Mouse (Mus musculus): ENCODE results near the gene Zfp664. TPM values are rescaled to one million over a fixed set of nuclear protein-coding genes. Genes with fewer than 3 reads are reported as not detected.

The Zfp664 gene
- polyA plus RNA-seq, 2 experiments from 2014 or later, result 8.1 to 11.3 TPM

DNA sequence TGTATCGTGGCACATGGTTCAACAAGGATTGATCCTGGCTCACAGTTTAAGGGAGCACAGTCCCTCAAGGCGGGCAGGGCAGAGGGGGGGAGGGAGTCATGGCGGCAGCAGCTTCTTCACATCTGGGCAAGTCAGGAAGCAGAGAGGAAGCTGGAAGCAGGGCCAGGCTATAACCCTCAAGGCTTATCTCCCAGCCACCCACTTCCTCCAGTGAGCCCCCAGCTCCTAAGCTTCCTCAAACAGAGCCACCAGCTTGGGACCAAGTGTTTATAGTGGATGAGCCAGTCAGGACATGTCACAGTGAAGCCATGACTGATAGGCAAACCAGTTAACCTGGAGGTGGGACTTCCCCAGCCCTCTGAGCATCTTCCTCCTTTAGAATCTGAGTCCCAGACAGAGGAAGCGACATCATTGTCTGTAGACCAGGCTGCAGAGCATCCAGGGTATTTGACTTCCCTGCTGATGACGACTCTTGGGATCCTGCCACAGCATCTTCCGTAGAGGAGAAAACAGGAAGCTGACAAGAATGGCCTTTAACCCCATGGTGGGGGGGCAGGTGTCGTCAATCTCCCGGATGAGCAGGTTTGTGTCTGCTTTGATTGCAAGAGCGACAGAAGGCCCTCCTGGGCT lies 67.0 kb downstream of the Zfp664 start:
- ATAC-seq, result no peak

DNA sequence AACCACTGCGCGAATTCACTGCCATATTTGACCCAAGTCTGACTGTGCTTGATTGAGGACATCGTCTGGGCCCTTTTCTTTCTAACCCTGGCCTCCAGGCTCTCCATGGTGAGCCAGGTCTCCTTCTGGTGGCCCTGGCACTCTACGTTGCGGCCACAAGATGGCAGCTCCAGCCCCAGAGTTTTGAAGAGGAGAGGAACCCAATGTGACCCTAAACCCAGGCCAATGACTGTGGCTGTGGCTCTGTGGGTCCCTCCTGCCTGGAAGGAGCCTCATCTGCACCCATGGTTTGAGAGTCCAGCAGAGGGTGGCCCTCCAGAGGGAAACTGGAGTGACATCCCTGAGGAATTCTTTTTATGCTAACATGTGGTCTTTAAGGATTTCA lies 67.6 kb downstream of the Zfp664 start:
- no peak for ATAC-seq

DNA sequence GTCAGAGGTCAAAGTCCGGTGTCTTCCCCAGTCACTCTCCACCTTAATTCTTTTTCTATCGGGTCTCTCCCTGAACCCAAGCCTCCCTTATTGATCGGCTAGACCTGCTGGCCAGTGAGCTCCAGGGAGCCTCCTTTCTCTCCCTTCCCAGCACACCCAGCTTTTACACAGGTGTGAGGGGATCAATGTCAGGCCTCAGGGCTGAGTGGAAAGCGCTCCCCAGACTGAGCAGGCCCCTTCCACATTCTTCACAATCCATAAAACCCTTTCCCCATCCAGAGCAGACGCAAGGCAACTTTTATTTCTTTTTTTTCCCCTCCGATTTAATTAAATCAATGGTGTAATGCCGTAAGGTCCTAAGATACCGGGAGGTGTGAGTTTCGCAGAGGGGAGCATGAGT lies 68.1 kb downstream of the Zfp664 start:
- ATAC-seq, result no peak

DNA sequence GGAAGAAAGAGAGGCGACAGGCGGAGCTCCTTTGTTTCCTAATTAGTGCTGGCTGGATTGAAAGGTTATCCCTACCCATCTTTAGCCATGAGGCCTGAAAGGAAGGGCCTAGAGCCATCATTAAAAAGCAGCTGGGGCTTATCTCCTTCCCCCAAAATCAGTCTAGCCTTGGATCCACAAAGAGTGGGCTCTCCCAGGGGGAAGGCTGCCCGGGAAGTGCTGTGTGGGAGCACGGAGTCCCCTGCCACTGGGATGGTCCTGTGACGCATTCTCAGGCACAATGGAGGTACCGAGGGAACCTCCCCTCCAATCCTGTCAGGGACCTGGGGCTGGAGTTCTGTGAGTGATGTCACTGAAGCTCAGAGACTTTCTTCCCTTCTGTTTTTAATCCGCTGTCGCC lies 68.6 kb downstream of the Zfp664 start:
- no peak for ATAC-seq

DNA sequence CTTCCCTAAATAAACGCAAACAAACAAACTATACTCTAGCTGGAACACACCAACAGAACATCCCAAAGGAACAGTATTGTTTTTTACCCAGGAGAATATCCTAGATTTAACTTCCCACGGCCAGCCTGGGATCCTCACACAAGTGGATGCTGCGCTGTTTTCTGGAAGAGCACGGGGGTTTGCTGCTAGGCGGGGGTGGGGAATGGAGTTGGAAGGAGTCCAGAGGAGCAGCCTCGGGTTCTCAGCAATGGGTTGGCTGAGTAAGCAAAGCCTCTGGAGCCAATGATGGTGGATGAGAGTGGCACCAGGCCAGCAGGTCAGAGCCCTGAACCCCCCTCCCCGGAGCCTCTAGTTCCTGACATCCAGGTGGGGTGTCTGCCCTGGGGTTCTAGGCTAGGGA lies 72.1 kb downstream of the Zfp664 start:
- ATAC-seq, result no peak

DNA sequence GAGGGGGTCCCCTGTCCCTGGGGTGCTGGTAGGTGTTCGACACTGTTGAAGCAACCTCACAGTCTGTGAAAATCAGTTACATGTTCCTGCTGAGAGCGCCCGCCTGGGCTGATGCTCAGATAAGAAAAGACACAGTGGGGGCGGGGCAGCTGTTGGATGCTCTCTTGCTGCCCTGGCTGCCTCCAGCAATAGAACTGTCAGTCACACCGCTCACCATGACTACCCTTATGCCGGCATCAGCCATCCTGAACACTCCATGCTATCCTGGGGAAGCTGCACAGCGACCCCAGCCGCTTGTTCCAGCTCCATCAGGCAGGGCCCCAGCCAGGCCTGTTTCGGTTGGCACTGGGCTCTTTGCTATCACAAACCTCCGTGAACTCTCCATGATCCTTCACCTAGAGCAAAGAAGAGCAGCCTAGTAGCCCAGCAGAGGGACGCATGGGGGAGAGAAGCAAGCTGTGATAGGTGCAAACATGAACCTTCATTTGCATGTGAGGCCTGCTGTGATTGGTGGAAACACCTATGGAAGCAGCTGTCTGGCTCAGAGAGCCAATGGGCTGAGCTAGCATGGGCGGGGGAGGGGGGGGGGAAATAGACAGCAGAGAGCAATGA lies 80.8 kb downstream of the Zfp664 start:
- no peak for ATAC-seq

DNA sequence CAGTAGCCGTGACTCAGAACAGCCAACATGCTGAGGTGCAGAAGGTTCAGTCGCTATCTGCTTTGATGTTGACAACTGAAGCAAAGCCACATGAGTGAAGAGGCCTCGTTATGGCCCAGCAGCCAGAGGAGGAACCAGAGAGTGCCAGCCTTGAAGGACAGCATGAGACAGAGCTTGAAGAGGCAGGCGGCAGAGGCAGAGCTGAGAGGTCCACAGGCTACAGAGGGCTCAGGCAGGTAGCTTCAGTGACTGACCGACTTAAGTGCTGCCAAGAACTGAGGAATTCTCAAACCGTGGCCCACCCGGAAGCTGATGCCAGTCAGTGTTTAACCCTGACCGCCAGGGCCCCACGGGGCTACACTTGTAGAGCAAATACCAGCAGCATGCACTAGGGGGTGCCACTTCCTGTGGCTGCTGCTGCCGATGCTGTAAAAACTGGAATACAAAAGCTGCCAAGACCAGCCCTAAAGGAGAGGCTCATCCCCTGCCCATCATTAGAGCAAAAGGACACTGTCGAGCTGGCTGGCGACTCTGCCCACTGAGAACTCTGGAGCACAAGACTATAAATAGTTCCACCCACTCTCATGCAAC lies 81.4 kb downstream of the Zfp664 start:
- ATAC-seq, result peak; percentile 45

DNA sequence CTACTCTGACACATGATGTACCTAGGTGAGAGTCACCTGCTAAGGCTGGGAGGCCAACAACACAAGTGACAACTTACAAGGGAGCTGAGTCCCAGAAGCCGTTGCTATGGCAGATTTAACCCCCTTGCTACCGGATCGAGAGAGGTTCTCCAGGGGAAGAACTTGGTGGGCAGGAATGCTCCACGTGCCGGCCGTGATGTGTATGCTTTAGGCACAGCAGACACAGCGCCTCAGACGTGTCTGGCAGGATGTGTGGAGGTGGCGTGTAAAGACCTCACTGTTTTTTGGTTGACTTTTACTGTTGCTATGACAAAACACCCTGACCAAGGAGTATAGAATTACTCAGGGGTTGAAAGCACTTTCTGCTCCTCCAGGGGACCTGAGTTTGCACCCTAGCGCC lies 81.9 kb downstream of the Zfp664 start:
- ATAC-seq, result peak; percentile 84

DNA sequence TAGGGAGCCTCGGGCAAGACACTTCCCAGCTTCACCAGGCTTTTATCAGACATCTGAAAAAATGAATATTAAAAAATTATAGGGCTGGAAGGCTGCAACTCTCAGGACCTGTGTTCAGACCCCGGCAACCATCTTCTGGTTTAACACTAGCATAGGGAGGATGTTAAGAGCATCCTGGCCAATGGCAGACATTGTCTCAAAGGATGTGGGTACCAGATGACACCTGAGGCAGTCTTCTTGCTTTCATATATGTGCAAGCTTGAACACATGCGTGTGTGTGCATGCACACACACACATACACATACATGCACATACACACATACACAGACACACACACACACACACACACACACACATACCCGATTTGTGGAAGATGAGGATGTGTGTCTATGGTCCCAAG lies 82.6 kb downstream of the Zfp664 start:
- peak; percentile 63 for ATAC-seq

DNA sequence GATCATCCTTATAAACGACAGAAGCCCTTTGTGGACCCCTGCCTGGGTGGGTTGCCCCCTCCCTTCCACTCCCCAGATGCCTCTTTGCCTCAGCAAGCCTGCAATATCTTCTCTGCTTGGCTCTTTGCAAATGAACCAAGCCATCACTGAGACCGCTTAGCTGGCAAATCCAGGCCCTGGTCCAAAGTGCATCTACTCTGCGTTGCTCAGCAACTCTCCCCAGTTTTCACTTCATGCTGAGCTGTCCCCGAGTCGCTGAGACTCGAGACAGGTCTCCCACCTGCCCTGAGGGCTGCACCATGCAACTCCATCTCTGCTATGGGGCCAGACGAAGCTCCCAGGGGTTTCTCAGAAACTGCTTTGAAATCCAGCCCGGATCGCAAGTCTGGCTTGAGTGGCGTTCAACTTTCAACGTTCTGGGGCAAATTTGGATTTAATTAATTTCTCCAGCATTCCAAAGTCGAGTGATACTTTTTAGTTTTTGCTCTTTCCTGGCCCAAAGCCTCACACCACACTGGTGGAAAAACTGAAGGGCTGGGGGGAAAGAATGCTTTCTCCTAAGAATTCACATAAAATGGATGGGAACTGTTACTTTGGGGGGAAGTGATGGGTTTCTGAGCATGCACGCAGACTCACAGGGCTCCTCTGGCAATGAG lies 88.3 kb downstream of the Zfp664 start:
- ATAC-seq, result no peak

DNA sequence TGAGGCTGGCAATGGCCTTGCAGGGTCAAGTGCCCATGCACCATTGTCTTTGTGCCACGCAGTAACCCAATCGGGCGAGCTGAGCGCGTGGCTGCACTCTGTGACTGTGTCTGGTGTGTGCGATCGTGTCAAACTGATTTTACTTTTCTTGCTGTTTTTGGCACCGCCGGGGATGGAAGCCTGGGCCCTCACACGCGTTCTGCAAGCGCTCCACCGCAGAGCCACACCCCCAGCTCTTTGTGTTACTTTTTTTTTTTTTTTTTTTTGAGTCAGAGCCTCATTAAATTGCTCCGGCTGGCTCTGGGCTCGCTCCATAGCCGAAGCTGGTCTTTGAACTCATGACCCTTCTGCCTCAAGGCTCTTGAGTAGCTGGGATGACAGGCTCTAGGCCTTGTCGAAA lies 88.8 kb downstream of the Zfp664 start:
- ATAC-seq, result no peak

Other genes with a start within 250 kb of the Zfp664 start
- gene Atp6v0a2, start 234.1 kb upstream of the Zfp664 start, polyA plus RNA-seq (2017; shearing (Covaris generic)), result 10 to 100 TPM; 25.5 to 32.0 TPM
- gene Dnah10, start 137.6 kb upstream of the Zfp664 start, polyA plus RNA-seq (2017; shearing (Covaris generic)), result not detected
- gene Ccdc92, start 267 bp upstream of the Zfp664 start, polyA plus RNA-seq (2017; shearing (Covaris generic)), result 1 to 10 TPM; 5.3 to 6.3 TPM
- under 1 TPM in 1 of 2 experiments, not detected in 1; 0.61 TPM for gene Rflna, start 140.5 kb downstream of the Zfp664 start, polyA plus RNA-seq (2017; shearing (Covaris generic))

Measured in activated CD4-positive, CD25-positive, alpha-beta regulatory T cell, adult 4 months (primary cell).